Mouse (Mus musculus): ENCODE measurements around the gene 4922502D21Rik. TPM values are rescaled to one million over a fixed set of nuclear protein-coding genes. Genes with fewer than 3 reads are reported as not detected.

Gene 4922502D21Rik
- polyA plus RNA-seq, 1 experiment from 2014 or later, result not detected

DNA sequence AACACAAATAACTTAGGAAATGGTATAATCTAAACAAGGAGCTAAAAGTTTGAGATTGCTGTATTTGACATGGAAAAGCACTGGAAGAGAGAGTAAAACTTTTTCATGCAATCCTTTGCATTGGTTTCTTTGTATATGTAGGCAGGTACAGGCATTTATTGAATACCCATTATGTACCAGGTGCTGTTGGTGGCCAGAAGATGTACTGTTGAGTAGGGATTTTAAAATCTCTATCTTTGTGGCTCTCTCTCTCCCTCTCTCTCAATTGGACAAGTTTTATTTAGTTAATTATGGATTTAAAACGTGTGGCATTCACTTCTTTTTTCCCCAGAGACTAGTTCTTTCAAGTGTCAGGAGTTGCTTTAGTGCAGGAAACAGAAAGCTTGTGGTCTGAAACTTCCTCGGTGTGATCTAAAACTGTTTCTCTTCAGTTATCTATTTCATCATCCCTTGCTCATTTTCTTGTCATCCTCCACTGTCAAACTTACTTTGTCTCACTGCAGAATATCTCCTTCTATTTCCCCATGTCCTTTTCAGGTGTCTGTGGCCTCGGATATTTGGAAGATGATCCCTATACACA, 55.9 kb downstream of the 4922502D21Rik start:
- no peak overlapping the region for H3K4me2 ChIP-seq (ENCODE audit: low read depth, low read length)
- H3K9me3 ChIP-seq (ENCODE audit: control insufficient read depth, low read length), result no peaks in the 10 kb centered on the region
- WGBS, result 64% methylated on average over 3 of the region's 3 CpGs
- H3K27ac ChIP-seq (ENCODE audit: low read length), result no peak overlapping the region
- H3K4me1 ChIP-seq (ENCODE audit: control insufficient read depth, insufficient read depth, low read length), result no peaks in the 10 kb centered on the region
- H3K36me3 ChIP-seq (ENCODE audit: control insufficient read depth, insufficient read depth, low read length), result no peaks in the 10 kb centered on the region
- H3K9ac ChIP-seq (ENCODE audit: low read depth, low read length), result no peak overlapping the region
- no peak overlapping the region for H3K4me3 ChIP-seq (ENCODE audit: low read length)
- ATAC-seq, result no peak
- no peaks in the 10 kb centered on the region for H3K27me3 ChIP-seq (replicated peaks; ENCODE audit: control insufficient read depth, insufficient read depth, low read length)

DNA sequence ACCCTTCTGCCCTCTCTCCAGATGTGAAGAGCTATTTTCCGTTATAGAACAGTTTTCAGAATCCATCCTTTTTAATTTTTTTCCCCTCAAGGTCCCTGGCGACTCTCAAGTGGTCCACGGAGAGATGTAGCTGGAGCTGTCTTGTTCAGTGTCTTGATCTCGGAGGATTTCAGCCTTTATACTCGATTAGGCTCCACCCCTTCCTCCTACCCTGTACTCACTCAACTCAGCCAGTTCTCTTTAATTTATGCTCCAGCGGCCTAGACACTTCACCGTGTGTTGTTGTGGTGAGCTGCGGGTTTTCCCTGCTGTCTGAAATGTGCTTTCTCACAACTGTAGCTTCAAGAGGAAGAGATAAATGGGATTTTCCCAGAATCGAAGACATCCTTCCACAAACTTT, 56.4 kb downstream of the 4922502D21Rik start, which contains the start of gene Cd69:
Cd69 (minus strand) TSS at position 217 of the 400 bp plus-strand sequence.
- no peak within 1 kb of the TSS for H3K9ac ChIP-seq (ENCODE audit: low read depth, low read length)
- H3K36me3 ChIP-seq (ENCODE audit: control insufficient read depth, insufficient read depth, low read length), result no peaks in the 10 kb centered on the region
- no peaks in the 10 kb centered on the region for H3K27me3 ChIP-seq (replicated peaks; ENCODE audit: control insufficient read depth, insufficient read depth, low read length)
- no peaks in the 10 kb centered on the region for H3K4me1 ChIP-seq (ENCODE audit: control insufficient read depth, insufficient read depth, low read length)
- H3K4me3 ChIP-seq (ENCODE audit: low read length), result no peak within 1 kb of the TSS
- no peak within 1 kb of the TSS for H3K27ac ChIP-seq (ENCODE audit: low read length)
- WGBS, result 68% methylated on average over 9 of the region's 9 CpGs
- no peak for ATAC-seq
- H3K9me3 ChIP-seq (ENCODE audit: control insufficient read depth, low read length), result no peaks in the 10 kb centered on the region
- no peak within 1 kb of the TSS for H3K4me2 ChIP-seq (ENCODE audit: low read depth, low read length)

DNA sequence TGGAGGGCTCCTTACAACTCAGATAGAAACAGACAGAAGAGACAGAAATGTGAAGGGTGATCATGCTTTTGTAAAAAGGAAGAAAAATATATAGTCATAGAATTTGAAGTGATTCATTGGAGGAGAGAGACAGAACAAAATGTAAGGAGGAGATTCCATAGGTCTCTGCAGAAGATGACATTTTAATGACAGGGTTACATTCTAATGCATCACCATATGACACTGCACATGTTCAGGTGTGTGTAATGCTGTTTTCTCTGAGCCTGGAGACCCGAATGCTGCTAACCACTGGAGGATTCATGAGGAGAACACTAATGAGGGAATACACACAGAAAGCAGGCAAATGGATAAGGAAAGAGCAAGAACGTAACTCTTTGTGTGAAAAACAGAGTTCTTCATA, 57.1 kb downstream of the 4922502D21Rik start:
- H3K9me3 ChIP-seq (ENCODE audit: control insufficient read depth, low read length), result no peaks in the 10 kb centered on the region
- no peak overlapping the region for H3K9ac ChIP-seq (ENCODE audit: low read depth, low read length)
- no peak overlapping the region for H3K27ac ChIP-seq (ENCODE audit: low read length)
- no peak for ATAC-seq
- H3K27me3 ChIP-seq (replicated peaks; ENCODE audit: control insufficient read depth, insufficient read depth, low read length), result no peaks in the 10 kb centered on the region
- H3K4me2 ChIP-seq (ENCODE audit: low read depth, low read length), result no peak overlapping the region
- 88% methylated on average over 2 of the region's 2 CpGs for WGBS
- H3K4me1 ChIP-seq (ENCODE audit: control insufficient read depth, insufficient read depth, low read length), result no peaks in the 10 kb centered on the region
- no peak overlapping the region for H3K4me3 ChIP-seq (ENCODE audit: low read length)
- no peaks in the 10 kb centered on the region for H3K36me3 ChIP-seq (ENCODE audit: control insufficient read depth, insufficient read depth, low read length)

GRCm38 (mm10) chr6:129273662-129274061, 57.9 kb downstream of the 4922502D21Rik start:
- H3K9me3 ChIP-seq (ENCODE audit: control insufficient read depth, low read length), result no peaks in the 10 kb centered on the region
- 72% methylated on average over 3 of the region's 3 CpGs for WGBS
- ATAC-seq, result no peak
- H3K27ac ChIP-seq (ENCODE audit: low read length), result no peak overlapping the region
- H3K36me3 ChIP-seq (ENCODE audit: control insufficient read depth, insufficient read depth, low read length), result no peaks in the 10 kb centered on the region
- H3K27me3 ChIP-seq (replicated peaks; ENCODE audit: control insufficient read depth, insufficient read depth, low read length), result no peaks in the 10 kb centered on the region
- no peak overlapping the region for H3K4me2 ChIP-seq (ENCODE audit: low read depth, low read length)
- H3K4me3 ChIP-seq (ENCODE audit: low read length), result no peak overlapping the region
- no peak overlapping the region for H3K9ac ChIP-seq (ENCODE audit: low read depth, low read length)
- H3K4me1 ChIP-seq (ENCODE audit: control insufficient read depth, insufficient read depth, low read length), result no peaks in the 10 kb centered on the region

Other genes starting within 250 kb of the 4922502D21Rik start
- 16.7 and 21.7 TPM in 2 replicates for gene Clec2e, start 230.9 kb downstream of the 4922502D21Rik start, polyA plus RNA-seq (2015; fragmentation: Nextera tagmentation; extraction: Ambion mirVana)
- 1.0 and 1.2 TPM in 2 replicates for gene Clec2d, start 151.2 kb downstream of the 4922502D21Rik start, polyA plus RNA-seq (2015; fragmentation: Nextera tagmentation; extraction: Ambion mirVana)
- gene Cd69, start 56.4 kb downstream of the 4922502D21Rik start, polyA plus RNA-seq (2015; fragmentation: Nextera tagmentation; extraction: Ambion mirVana), result 0.24 and 0.37 TPM in 2 replicates
- 0.77 and 0.88 TPM in 2 replicates for gene Clec12a, start 10.9 kb upstream of the 4922502D21Rik start, polyA plus RNA-seq (2015; fragmentation: Nextera tagmentation; extraction: Ambion mirVana)
- gene Clec12b, start 54.1 kb upstream of the 4922502D21Rik start, polyA plus RNA-seq (2015; fragmentation: Nextera tagmentation; extraction: Ambion mirVana), result 0.10 and 0.23 TPM in 2 replicates
- gene Clec1b, start 65.5 kb upstream of the 4922502D21Rik start, polyA plus RNA-seq (2015; fragmentation: Nextera tagmentation; extraction: Ambion mirVana), result 0.76 and 0.89 TPM in 2 replicates
- gene Clec9a, start 77.1 kb upstream of the 4922502D21Rik start, polyA plus RNA-seq (2015; fragmentation: Nextera tagmentation; extraction: Ambion mirVana), result 0.09 and 0.15 TPM in 2 replicates
- 3.6 and 3.8 TPM in 2 replicates for gene Clec1a, start 120.2 kb upstream of the 4922502D21Rik start, polyA plus RNA-seq (2015; fragmentation: Nextera tagmentation; extraction: Ambion mirVana)
- 0.06 TPM in 1 of 2 replicates, not detected in the other for gene Olr1, start 175.4 kb upstream of the 4922502D21Rik start, polyA plus RNA-seq (2015; fragmentation: Nextera tagmentation; extraction: Ambion mirVana)
- 0.11 TPM in 1 of 2 replicates, not detected in the other for gene Tmem52b, start 180.8 kb upstream of the 4922502D21Rik start, polyA plus RNA-seq (2015; fragmentation: Nextera tagmentation; extraction: Ambion mirVana)
- gene Gabarapl1, start 201.4 kb upstream of the 4922502D21Rik start, polyA plus RNA-seq (2015; fragmentation: Nextera tagmentation; extraction: Ambion mirVana), result 37.9 and 38.7 TPM in 2 replicates
- gene Klre1, start 246.1 kb upstream of the 4922502D21Rik start, polyA plus RNA-seq (2015; fragmentation: Nextera tagmentation; extraction: Ambion mirVana), result not detected in 2 replicates